Mouse (Mus musculus): Measurements from ENCODE around the gene Creld2.

Creld2 gene

GRCm38 (mm10) chr15:88868024-88868742 is 48.7 kb downstream of the Creld2 start:
- peak in 1 of 2 experiments; percentile 24 for DNase-seq

- DNase-seq, result no peak
Measured at GRCm38 (mm10) chr15:88870418-88871185, 51.2 kb downstream of the Creld2 start.

GRCm38 (mm10) chr15:88874061-88874460 is 54.6 kb downstream of the Creld2 start:
- DNase-seq, result no peak

- DNase-seq, result no peak
Measured at GRCm38 (mm10) chr15:88874477-88874876, 55.0 kb downstream of the Creld2 start.

GRCm38 (mm10) chr15:88875625-88876081 is 56.2 kb downstream of the Creld2 start:
- no peak for DNase-seq

All from B cell, adult 2 months (primary cell).